Mouse (Mus musculus): ENCODE results near the gene Rnf224.

DNA sequence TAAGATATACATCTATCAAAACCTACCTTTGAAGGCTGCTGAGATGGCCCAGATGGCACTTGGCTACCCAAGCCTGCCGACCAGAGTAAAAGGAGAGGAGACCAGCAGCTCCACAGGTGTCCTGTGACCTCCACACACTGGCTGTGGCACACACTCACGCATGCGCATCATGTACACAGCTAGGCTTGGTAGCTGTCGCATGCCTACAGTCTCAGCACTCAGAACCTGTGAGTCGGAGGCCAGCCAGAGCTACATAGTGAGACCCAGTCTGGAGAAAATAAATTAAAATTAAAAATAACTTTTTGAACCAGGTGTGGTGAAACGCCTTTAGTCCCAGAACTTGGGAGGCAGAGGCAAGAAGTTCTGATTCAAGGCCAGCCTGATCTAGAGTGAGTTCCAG, 48.7 kb downstream of the Rnf224 start:
- no peak for TF ChIP-seq CTCF (IDR thresholded peaks at IDR 0.05; ENCODE audit: insufficient read depth, low read length)
- TF ChIP-seq POLR2A (IDR thresholded peaks at IDR 0.05; ENCODE audit: borderline replicate concordance, extremely low read depth, low read depth, low read length), result no peak
